In the genomic region with DNA sequence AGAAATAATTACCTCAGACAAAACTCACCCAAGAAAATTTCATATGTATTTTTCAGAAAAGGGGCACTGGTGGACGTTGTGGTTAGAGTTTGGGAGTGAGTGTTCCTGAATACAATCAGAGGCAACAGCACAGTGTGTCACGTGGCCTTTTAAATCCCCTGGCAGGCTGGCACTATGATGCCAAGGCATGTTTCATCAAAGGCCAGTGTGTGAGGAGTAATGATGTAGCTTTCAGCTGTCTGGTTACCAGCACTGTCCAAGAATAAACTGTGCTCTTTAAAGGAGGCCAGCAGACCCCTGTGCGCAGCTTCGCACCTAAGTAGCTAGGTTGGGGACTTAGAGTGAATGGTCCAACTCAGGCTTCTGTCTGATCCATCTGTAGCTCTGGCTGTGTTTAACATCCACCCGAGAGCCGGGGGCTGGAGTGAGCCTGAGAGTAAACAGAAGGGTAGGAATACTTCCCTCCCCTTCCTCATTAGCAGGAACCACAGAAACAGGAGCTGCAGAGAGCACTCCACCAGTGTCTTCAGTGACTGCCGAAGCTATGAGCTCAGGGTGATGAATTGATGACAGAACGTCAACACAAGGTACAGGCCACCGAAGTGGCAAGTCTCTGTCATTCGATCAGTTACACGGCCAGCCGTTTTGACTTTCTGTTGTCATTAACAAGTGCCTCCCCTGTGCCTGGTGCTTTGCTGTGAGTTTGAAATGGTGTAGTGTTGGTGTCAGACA, we compare ENCODE assay signal across 11 mouse cellular contexts. TPM values are rescaled to one million over a fixed set of nuclear protein-coding genes. Genes with fewer than 3 reads are reported as not detected.
DNase-seq lines count a peak whose midpoint lies in the region; ATAC-seq and TF ChIP-seq lines count a peak whose summit lies in the region.
"Had no signal": no experiment of that assay in that cellular context is flagged by ENCODE, and none has a peak within 500 bp of the region (broad histone marks: within the 10 kb centered on the region; RNA-seq: fewer than 3 reads in every experiment).

No protein-coding gene starts in this region.

- intact Hi-C loops in heart, postnatal 36 days (cut with DNase I) = no loop called here

- ATAC-seq in heart, postnatal 0 days (ENCODE audit: insufficient read depth, low read depth) = peak; percentile 33
- no peak for ATAC-seq in limb, embryonic 12.5 days (ENCODE audit: insufficient number of reproducible peaks, insufficient read depth, low FRiP score, low TSS enrichment, low read depth)
- peak; percentile 53 for ATAC-seq in forebrain, embryonic 16.5 days

- 51% methylated on average over 12 of the region's 12 CpGs for WGBS in heart, postnatal 0 days
- 49% methylated on average over 12 of the region's 12 CpGs for WGBS in limb, embryonic 12.5 days
- WGBS in limb, embryonic 10.5 days = 54% methylated on average over 12 of the region's 12 CpGs
- 57% methylated on average over 12 of the region's 12 CpGs for WGBS in forebrain, embryonic 16.5 days

- no peaks in the 10 kb centered on the region for H3K27me3 ChIP-seq in heart, postnatal 0 days (ENCODE audit: control insufficient read depth, insufficient read depth, low read length)
- no peaks in the 10 kb centered on the region for H3K27me3 ChIP-seq in limb, embryonic 12.5 days
- H3K27me3 ChIP-seq in limb, embryonic 10.5 days (ENCODE audit: low read depth, poor library complexity, severe bottlenecking) = no peaks in the 10 kb centered on the region
- H3K27me3 ChIP-seq in forebrain, embryonic 16.5 days (replicated peaks; ENCODE audit: control insufficient read depth, insufficient read depth, low read length) = no peaks in the 10 kb centered on the region

- H3K4me1 ChIP-seq in heart, postnatal 0 days (ENCODE audit: control insufficient read depth, insufficient read depth) = peaks cover 36% of the 10 kb centered on the region
- H3K4me1 ChIP-seq in limb, embryonic 12.5 days (replicated peaks) = peaks cover 19% of the 10 kb centered on the region
- peaks cover 25% of the 10 kb centered on the region for H3K4me1 ChIP-seq in limb, embryonic 10.5 days
- H3K4me1 ChIP-seq in forebrain, embryonic 16.5 days (replicated peaks; ENCODE audit: control insufficient read depth, insufficient read depth, low read length) = peaks cover 21% of the 10 kb centered on the region

- H3K9ac ChIP-seq in heart, postnatal 0 days (replicated peaks; ENCODE audit: low read depth, low read length) = no peak overlapping the region
- H3K9ac ChIP-seq in limb, embryonic 12.5 days (replicated peaks) = no peak overlapping the region
- no peak overlapping the region for H3K9ac ChIP-seq in forebrain, embryonic 16.5 days (replicated peaks; ENCODE audit: low read depth, low read length)

- TF ChIP-seq CTCF in heart, postnatal 0 days (IDR thresholded peaks at IDR 0.05; ENCODE audit: low read depth) = no peak

- H3K27ac ChIP-seq in heart, postnatal 0 days (ENCODE audit: low read depth) = 0 out of 2 replicates have a peak overlapping the region, but pooled peaks have one; percentile 16
- 0 out of 2 replicates have a peak overlapping the region, but pooled peaks have one; percentile 5 for H3K27ac ChIP-seq in limb, embryonic 12.5 days
- H3K27ac ChIP-seq in limb, embryonic 10.5 days = no peak overlapping the region
- no peak overlapping the region for H3K27ac ChIP-seq in forebrain, embryonic 16.5 days (ENCODE audit: low read length)

- H3K4me3 ChIP-seq in heart, postnatal 0 days (ENCODE audit: low read depth, low read length) = no peak overlapping the region
- H3K4me3 ChIP-seq in limb, embryonic 12.5 days (replicated peaks) = no peak overlapping the region
- no peak overlapping the region for H3K4me3 ChIP-seq in limb, embryonic 10.5 days
- H3K4me3 ChIP-seq in forebrain, embryonic 16.5 days (replicated peaks; ENCODE audit: low read length) = no peak overlapping the region

- H3K9me3 ChIP-seq in heart, postnatal 0 days (replicated peaks; ENCODE audit: control insufficient read depth, low read length) = no peaks in the 10 kb centered on the region
- H3K9me3 ChIP-seq in limb, embryonic 12.5 days = no peaks in the 10 kb centered on the region
- no peaks in the 10 kb centered on the region for H3K9me3 ChIP-seq in limb, embryonic 10.5 days (replicated peaks)
- H3K9me3 ChIP-seq in forebrain, embryonic 16.5 days (ENCODE audit: control insufficient read depth, low read length) = no peaks in the 10 kb centered on the region

- no peak for TF ChIP-seq EP300 in heart, postnatal 0 days (IDR thresholded peaks at IDR 0.05; ENCODE audit: low read depth)

- peaks cover 25% of the 10 kb centered on the region for H3K36me3 ChIP-seq in heart, postnatal 0 days (replicated peaks; ENCODE audit: control insufficient read depth, insufficient read depth, low read length)
- H3K36me3 ChIP-seq in limb, embryonic 12.5 days = peaks cover 70% of the 10 kb centered on the region
- H3K36me3 ChIP-seq in limb, embryonic 10.5 days = peaks cover 92% of the 10 kb centered on the region
- H3K36me3 ChIP-seq in forebrain, embryonic 16.5 days (ENCODE audit: control insufficient read depth, insufficient read depth) = peaks cover 8% of the 10 kb centered on the region; the same call in 1 of the 2 replicates

- H3K4me2 ChIP-seq in heart, postnatal 0 days (ENCODE audit: low read depth, low read length) = no peak overlapping the region
- no peak overlapping the region for H3K4me2 ChIP-seq in limb, embryonic 12.5 days
- H3K4me2 ChIP-seq in forebrain, embryonic 16.5 days (ENCODE audit: low read length) = no peak overlapping the region

- DNase-seq in embryo, embryonic 10 days (ENCODE audit: low spot score) = peak; percentile 48
- DNase-seq in embryo, embryonic 9.5 days (ENCODE audit: extremely low spot score) = no peak
- no peak for DNase-seq in heart, postnatal 0 days (ENCODE audit: low spot score)
- DNase-seq in heart, postnatal 36 days = no peak
- no peak for DNase-seq in limb, embryonic 10.5 days (ENCODE audit: low spot score)
- no peak for DNase-seq in MN1 (ENCODE audit: low spot score)
- DNase-seq: adrenal gland, adult 2 months; cerebellum, adult 9-11 months; kidney, postnatal 25 days had no signal

RNA-seq across cellular contexts. Expression of a gene that starts 50.3 kb away (rescaled TPM):
- total RNA-seq in heart, postnatal 0 days (2014; rRNA removed; ENCODE audit: low replicate concordance) = 38.2 and 52.2 TPM in 2 replicates
- polyA plus RNA-seq in heart, postnatal 0 days (2015; fragmentation: Nextera tagmentation; extraction: Ambion mirVana) = 47.6 and 49.5 TPM in 2 replicates
- 10 to 100 TPM; 29.9 to 32.5 TPM for total RNA-seq in heart, postnatal 36 days (2021)
- polyA plus RNA-seq in limb, embryonic 12.5 days (2016; fragmentation: Nextera tagmentation; extraction: Ambion mirVana) = 258 and 277 TPM in 2 replicates
- polyA plus RNA-seq in limb, embryonic 10.5 days (2016; fragmentation: Nextera tagmentation; extraction: Ambion mirVana) = 340 and 390 TPM in 2 replicates
- 175 and 198 TPM in 2 replicates for polyA plus RNA-seq in forebrain, embryonic 16.5 days (2015; fragmentation: Nextera tagmentation; extraction: Ambion mirVana)

Comparison
In these comparisons a context has a peak if more than half of its experiments do, and no peak if none do; other contexts are left out.
1. H3K27ac ChIP-seq: peak in heart, postnatal 0 days (single experiment) and limb, embryonic 12.5 days (single experiment); none in limb, embryonic 10.5 days (single experiment) and forebrain, embryonic 16.5 days (single experiment).